Mouse (Mus musculus) kidney, embryonic 14.5 days (tissue): ENCODE results near the gene Vav2. TPM values are rescaled to one million over a fixed set of nuclear protein-coding genes. Genes with fewer than 3 reads are reported as not detected.

Experiments used
- ATAC-seq: fragments of 200-750 bp; cut with Nextera tagmentation; 2 replicates; pipeline ENCODE4 v1.8.0; 2017; ENCODE audit warnings: moderate number of reproducible peaks, mild to moderate bottlenecking, moderate TSS enrichment, moderate library complexity; ENCODE audit not compliant: low FRiP score, low TSS enrichment
- H3K27ac ChIP-seq: fragments of 300-500 bp; sonication (generic); 2 replicates; pipeline ENCODE4 v1.5.1; 2014; ENCODE audit warnings: low read depth, mild to moderate bottlenecking, low read length, moderate library complexity, mixed read lengths
- H3K27me3 ChIP-seq: fragments of 300-500 bp; sonication (generic); 2 replicates; pipeline ENCODE4 v1.6.1; 2014; ENCODE audit warnings: mild to moderate bottlenecking, low read length; ENCODE audit not compliant: control insufficient read depth, insufficient read depth
- H3K36me3 ChIP-seq: fragments of 300-500 bp; sonication (generic); 2 replicates; pipeline ENCODE4 v1.6.1; 2014; ENCODE audit warnings: low read length, mixed read lengths; ENCODE audit not compliant: control insufficient read depth, insufficient read depth
- H3K4me1 ChIP-seq: fragments of 300-500 bp; sonication (generic); 2 replicates; pipeline ENCODE4 v1.6.1; 2014; ENCODE audit warnings: low read length, mixed read lengths; ENCODE audit not compliant: control insufficient read depth, insufficient read depth
- H3K4me2 ChIP-seq: fragments of 300-500 bp; sonication (generic); replicated peaks from 2 replicates; pipeline ENCODE4 v1.6.1; 2014; ENCODE audit warnings: low read depth, mild to moderate bottlenecking, low read length
- H3K4me3 ChIP-seq: fragments of 300-500 bp; sonication (generic); 2 replicates; pipeline ENCODE4 v1.5.1; 2014; ENCODE audit warnings: mild to moderate bottlenecking, low read length
- H3K9ac ChIP-seq: fragments of 300-500 bp; sonication (generic); 2 replicates; pipeline ENCODE4 v1.6.1; 2014; ENCODE audit warnings: low read depth, mild to moderate bottlenecking, low read length, moderate library complexity
- H3K9me3 ChIP-seq: fragments of 300-500 bp; sonication (generic); 2 replicates; pipeline ENCODE4 v1.6.1; 2016; ENCODE audit warnings: low read length; ENCODE audit not compliant: control insufficient read depth
- WGBS: fragments of 180-500 bp; shearing (Covaris S2); extraction: QIAGEN DNeasy Blood & Tissue Kit; methylation state at CpG from one replicate; pipeline ENCODE4 v1.1.7; 2014; 5-methylcytosine and 5-hydroxymethylcytosine counted together
- polyA plus RNA-seq: library from polyadenylated mRNA; unstranded; fragments of >200 nt; fragmentation: Nextera tagmentation; extraction: Ambion mirVana; gene quantifications from 2 replicates; pipeline ENCODE4 v1.2.1, GENCODE M21; 2014

Gene Vav2
- polyA plus RNA-seq, 1 experiment from 2014 or later: 8.2 TPM

GRCm38 (mm10) chr2:27406928-27407327 is 19.9 kb downstream of the Vav2 start:
- Histone ChIP-seq H3K4me3 (no peak overlapping the region), H3K9ac (no peak overlapping the region), H3K36me3 (no peaks in the 10 kb centered on the region), H3K27me3 (no peaks in the 10 kb centered on the region), H3K27ac (no peak overlapping the region), H3K9me3 (no peaks in the 10 kb centered on the region), H3K4me1 (peaks cover 49% of the 10 kb centered on the region), H3K4me2 (no peak overlapping the region)
- WGBS: 63% methylated on average over 5 of the region's 5 CpGs
- ATAC-seq: no peak

GRCm38 (mm10) chr2:27405094-27405884 is 21.5 kb downstream of the Vav2 start:
- peak; percentile 17; the same call in 1 of the 2 replicates for ATAC-seq
- Histone ChIP-seq H3K27ac (peak overlapping the region; percentile 48; the same call in 1 of the 2 replicates), H3K4me2 (no peak overlapping the region), H3K36me3 (no peaks in the 10 kb centered on the region), H3K4me1 (peaks cover 34% of the 10 kb centered on the region), H3K9ac (no peak overlapping the region), H3K27me3 (no peaks in the 10 kb centered on the region), H3K9me3 (no peaks in the 10 kb centered on the region), H3K4me3 (no peak overlapping the region)
- WGBS: 40% methylated on average over 5 of the region's 5 CpGs

DNA sequence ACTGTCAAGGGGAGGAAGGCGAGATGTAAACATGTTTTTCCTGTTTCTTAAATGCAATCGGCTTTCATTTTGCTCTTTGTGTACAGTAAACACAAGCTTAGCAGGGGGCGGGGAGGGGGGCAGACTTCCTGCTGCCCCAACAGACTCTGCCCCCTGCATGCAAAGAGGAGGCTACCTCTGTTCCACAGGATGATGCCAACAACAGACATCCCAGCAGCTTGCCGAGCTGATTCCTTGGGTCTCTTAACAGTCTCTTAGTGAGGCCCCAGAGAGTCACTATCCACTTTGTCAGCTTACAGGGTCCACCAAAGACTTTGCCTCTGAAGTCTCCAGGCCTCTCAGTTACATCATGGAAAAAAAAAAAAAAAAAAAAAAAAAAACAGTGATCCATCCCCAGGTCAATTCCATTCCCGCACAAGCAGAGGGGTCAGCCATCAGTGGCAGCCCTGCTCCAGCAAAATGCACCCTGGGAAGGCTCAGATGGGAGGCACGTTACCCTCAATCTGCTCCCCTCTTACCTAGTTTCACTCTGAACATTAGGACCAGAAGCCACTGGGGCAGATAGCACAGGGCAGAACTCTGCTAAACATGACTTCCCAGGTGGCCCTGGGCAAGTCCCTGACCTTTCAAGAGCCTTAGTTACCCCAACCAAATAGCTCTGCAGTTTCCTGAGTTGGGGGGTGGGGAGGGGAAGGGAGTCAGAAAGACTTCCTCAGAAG is 22.3 kb downstream of the Vav2 start:
- WGBS: 55% methylated on average over 6 of the region's 6 CpGs
- no peak overlapping the region for H3K27ac ChIP-seq

GRCm38 (mm10) chr2:27401544-27401943 is 25.3 kb downstream of the Vav2 start:
- Histone ChIP-seq H3K4me3 (no peak overlapping the region), H3K4me1 (peaks cover 24% of the 10 kb centered on the region), H3K27me3 (no peaks in the 10 kb centered on the region), H3K27ac (no peak overlapping the region), H3K36me3 (no peaks in the 10 kb centered on the region), H3K4me2 (no peak overlapping the region), H3K9ac (no peak overlapping the region), H3K9me3 (peaks cover 8% of the 10 kb centered on the region; the same call in 1 of the 2 replicates)
- ATAC-seq: no peak
- 88% methylated on average over 2 of the region's 2 CpGs for WGBS

More for the DNA sequence above, 22.3 kb downstream of the Vav2 start:
- Histone ChIP-seq H3K4me1 (peaks cover 34% of the 10 kb centered on the region), H3K27me3 (no peaks in the 10 kb centered on the region), H3K9ac (no peak overlapping the region), H3K36me3 (no peaks in the 10 kb centered on the region), H3K9me3 (peaks cover 3% of the 10 kb centered on the region; the same call in 1 of the 2 replicates), H3K4me2 (no peak overlapping the region), H3K4me3 (no peak overlapping the region)
- no peak for ATAC-seq

DNA sequence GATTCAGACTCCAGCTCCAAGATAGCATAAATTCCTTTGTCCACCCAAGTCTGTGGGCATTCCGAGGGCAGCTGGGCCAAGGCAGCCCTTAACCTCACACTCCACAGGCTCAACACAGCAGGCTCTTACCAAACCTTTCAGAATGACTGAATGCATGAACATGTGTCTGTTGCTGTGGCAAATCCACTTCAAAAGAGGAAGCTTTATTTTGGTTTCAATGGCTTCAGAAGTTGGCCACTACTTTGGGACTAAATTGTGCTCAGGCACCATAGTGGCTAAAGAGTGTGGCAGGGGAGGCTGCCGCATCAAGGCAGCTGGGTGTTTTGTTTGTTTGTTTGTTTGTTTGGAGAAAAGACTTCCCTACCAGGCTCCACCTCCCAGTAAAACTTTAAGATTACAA is 26.8 kb downstream of the Vav2 start:
- no peak overlapping the region for H3K4me3 ChIP-seq
- ATAC-seq: no peak
- no peak overlapping the region for H3K27ac ChIP-seq
- WGBS: 94% methylated on average over 2 of the region's 2 CpGs
- H3K4me1 ChIP-seq: peaks cover 16% of the 10 kb centered on the region; the same call in 1 of the 2 replicates
- H3K9me3 ChIP-seq: peaks cover 8% of the 10 kb centered on the region; the same call in 1 of the 2 replicates
- H3K36me3 ChIP-seq: no peaks in the 10 kb centered on the region
- no peak overlapping the region for H3K9ac ChIP-seq
- H3K4me2 ChIP-seq: no peak overlapping the region
- no peaks in the 10 kb centered on the region for H3K27me3 ChIP-seq

DNA sequence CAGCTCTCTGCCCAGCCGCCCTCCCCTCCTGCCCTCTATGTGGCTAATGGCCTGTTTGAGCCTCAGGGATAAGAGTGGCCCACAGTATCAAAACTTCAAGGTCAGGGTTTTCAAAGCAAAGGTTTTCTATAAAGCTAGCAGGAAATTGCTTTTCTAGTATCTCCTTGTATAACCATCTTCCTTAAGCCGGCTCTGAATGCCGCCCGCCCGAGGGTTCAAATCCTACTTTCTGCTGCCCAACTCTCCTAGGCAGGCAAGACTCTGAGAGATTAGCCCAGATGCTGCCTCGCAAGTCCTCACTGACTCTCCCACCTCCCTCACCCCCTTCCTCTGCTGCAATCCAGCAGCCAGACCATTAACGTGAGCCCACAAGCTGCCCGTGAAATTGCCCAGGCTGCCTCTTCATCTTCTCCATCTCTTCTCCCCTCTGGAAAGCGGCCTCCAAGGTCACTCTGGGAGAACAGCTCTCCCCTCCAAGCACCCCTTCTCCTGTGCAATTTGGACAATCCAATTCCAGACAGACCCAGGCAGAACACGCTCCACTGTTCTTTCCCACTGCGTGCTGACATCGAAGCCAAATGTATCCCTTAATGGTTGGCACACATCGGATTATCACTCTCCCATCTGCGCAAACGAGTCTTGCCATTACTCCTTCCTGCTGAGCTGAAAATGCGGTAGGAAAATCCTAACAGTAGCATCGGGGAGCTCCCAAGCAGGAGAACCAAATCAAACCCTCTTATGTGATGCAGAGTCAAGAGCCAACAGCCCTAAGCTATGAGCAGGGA is 30.0 kb downstream of the Vav2 start:
- H3K4me2 ChIP-seq: no peak overlapping the region
- no peak overlapping the region for H3K4me3 ChIP-seq
- H3K9me3 ChIP-seq: peaks cover 8% of the 10 kb centered on the region; the same call in 1 of the 2 replicates
- no peak overlapping the region for H3K27ac ChIP-seq
- H3K27me3 ChIP-seq: no peaks in the 10 kb centered on the region
- no peaks in the 10 kb centered on the region for H3K36me3 ChIP-seq
- no peak for ATAC-seq
- H3K9ac ChIP-seq: no peak overlapping the region
- 61% methylated on average over 17 of the region's 17 CpGs for WGBS
- peaks cover 12% of the 10 kb centered on the region; the same call in 1 of the 2 replicates for H3K4me1 ChIP-seq

- no peaks in the 10 kb centered on the region for H3K27me3 ChIP-seq
- 81% methylated on average over 10 of the region's 10 CpGs for WGBS
- no peak overlapping the region for H3K4me3 ChIP-seq
- H3K4me1 ChIP-seq: peaks cover 35% of the 10 kb centered on the region
- H3K4me2 ChIP-seq: no peak overlapping the region
- no peak for ATAC-seq
- H3K9ac ChIP-seq: no peak overlapping the region
- no peak overlapping the region for H3K27ac ChIP-seq
- peaks cover 2% of the 10 kb centered on the region; the same call in 1 of the 2 replicates for H3K9me3 ChIP-seq
- H3K36me3 ChIP-seq: no peaks in the 10 kb centered on the region
Measured at GRCm38 (mm10) chr2:27394158-27394832, 32.5 kb downstream of the Vav2 start.

- WGBS: 35% methylated on average over 5 of the region's 5 CpGs
- peaks cover 33% of the 10 kb centered on the region for H3K4me1 ChIP-seq
- no peak overlapping the region for H3K4me3 ChIP-seq
- H3K36me3 ChIP-seq: no peaks in the 10 kb centered on the region
- H3K27ac ChIP-seq: no peak overlapping the region
- H3K9ac ChIP-seq: no peak overlapping the region
- no peak for ATAC-seq
- H3K9me3 ChIP-seq: no peaks in the 10 kb centered on the region
- H3K27me3 ChIP-seq: no peaks in the 10 kb centered on the region
- H3K4me2 ChIP-seq: no peak overlapping the region
Measured at GRCm38 (mm10) chr2:27392278-27392677, 34.6 kb downstream of the Vav2 start.
